Mouse (Mus musculus): Measurements from ENCODE around the gene 2900011O08Rik.

DNA sequence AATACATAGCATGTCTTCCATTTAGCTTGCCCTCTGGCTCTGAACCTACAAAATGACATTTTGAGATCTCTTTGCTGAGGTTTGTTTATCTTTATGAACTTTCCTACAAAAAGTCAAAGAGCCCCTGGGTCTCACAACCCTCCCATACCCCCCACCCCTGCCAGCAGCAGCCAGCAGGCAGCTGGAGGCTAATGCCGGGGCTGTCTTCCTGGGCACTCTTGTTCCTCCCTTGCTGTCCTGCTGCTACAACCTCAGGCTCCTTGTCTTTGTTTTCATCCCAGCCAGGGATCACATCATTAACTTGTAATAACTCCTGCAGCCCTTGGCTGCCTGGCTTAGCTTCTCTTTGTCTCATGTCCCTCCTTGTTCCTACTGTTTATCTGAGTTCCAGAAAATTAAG, 68.9 kb downstream of the 2900011O08Rik start:
- TF ChIP-seq CTCF (IDR thresholded peaks at IDR 0.05; ENCODE audit: extremely low read depth, insufficient read depth, low read length) (no peak), POLR2A (IDR thresholded peaks at IDR 0.05; ENCODE audit: extremely low read depth, insufficient read depth, low read length) (no peak)
